Mouse (Mus musculus) intestine, embryonic 16.5 days (tissue): ENCODE measurements at regions not wholly inside any gene's neighbourhood (a gene's known extent, or its start where the extent isn't known, plus 50 kb on each side); places are given as distances from the start of the nearest gene placed in this dataset.

ENCODE experiments used
- ATAC-seq: fragments of 200-750 bp; cut with Nextera tagmentation; 2 replicates; pipeline ENCODE4 v1.8.0; 2017; ENCODE audit warnings: moderate TSS enrichment, moderate library complexity
- H3K27ac ChIP-seq: fragments of 300-500 bp; sonication (generic); 2 replicates; pipeline ENCODE4 v1.5.1; 2014; ENCODE audit warnings: mild to moderate bottlenecking, low read length
- H3K27me3 ChIP-seq: fragments of 300-500 bp; sonication (generic); replicated peaks from 2 replicates; pipeline ENCODE4 v1.6.1; 2014; ENCODE audit warnings: low read length, control low read depth, mixed read lengths; ENCODE audit not compliant: control insufficient read depth, insufficient read depth
- H3K36me3 ChIP-seq: fragments of 300-500 bp; sonication (generic); 2 replicates; pipeline ENCODE4 v1.6.1; 2014; ENCODE audit warnings: low read length, control low read depth; ENCODE audit not compliant: control insufficient read depth, insufficient read depth
- H3K4me1 ChIP-seq: fragments of 300-500 bp; sonication (generic); 2 replicates; pipeline ENCODE4 v1.6.1; 2014; ENCODE audit warnings: low read length, control low read depth, mixed read lengths; ENCODE audit not compliant: control insufficient read depth, insufficient read depth
- H3K4me2 ChIP-seq: fragments of 300-500 bp; sonication (generic); 2 replicates; pipeline ENCODE4 v1.6.1; 2014; ENCODE audit warnings: low read depth, low read length, control low read depth
- H3K4me3 ChIP-seq: fragments of 300-500 bp; sonication (generic); 2 replicates; pipeline ENCODE4 v1.5.1; 2014; ENCODE audit warnings: mild to moderate bottlenecking, low read length
- H3K9ac ChIP-seq: fragments of 300-500 bp; sonication (generic); 2 replicates; pipeline ENCODE4 v1.6.1; 2014; ENCODE audit warnings: low read depth, low read length
- H3K9me3 ChIP-seq: fragments of 300-500 bp; sonication (generic); 2 replicates; pipeline ENCODE4 v1.6.1; 2016; ENCODE audit warnings: low read length, control low read depth; ENCODE audit not compliant: control insufficient read depth
- WGBS: fragments of 180-500 bp; shearing (Covaris S2); extraction: QIAGEN DNeasy Blood & Tissue Kit; methylation state at CpG from one replicate; pipeline ENCODE4 v1.1.7; 2014; 5-methylcytosine and 5-hydroxymethylcytosine counted together

DNA sequence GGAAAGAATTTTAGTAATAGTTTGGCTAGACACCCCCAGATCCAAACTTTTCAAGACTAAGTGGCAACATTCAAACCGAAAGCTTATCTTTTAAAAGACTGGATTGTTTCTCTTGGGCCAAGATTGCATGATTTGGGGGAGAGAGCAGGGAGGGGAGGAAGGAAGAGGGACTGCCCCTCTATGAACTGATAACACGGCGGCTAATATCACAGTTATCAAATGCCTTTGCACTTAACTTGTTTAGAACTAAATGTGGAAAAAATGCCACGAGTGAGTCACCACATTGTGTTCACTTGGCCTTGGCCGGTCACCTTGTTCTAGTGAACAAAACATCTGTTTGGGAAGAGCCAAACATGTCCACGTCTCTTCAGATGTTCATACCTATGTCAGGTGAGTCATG lies 92.3 kb downstream of the Tes start:
- no peak overlapping the region for H3K9ac ChIP-seq
- no peaks in the 10 kb centered on the region for H3K4me1 ChIP-seq
- no peak overlapping the region for H3K4me2 ChIP-seq
- no peak overlapping the region for H3K4me3 ChIP-seq
- H3K27ac ChIP-seq = no peak overlapping the region
- ATAC-seq = no peak
- 77% methylated on average over 6 of the region's 6 CpGs for WGBS
- H3K9me3 ChIP-seq = no peaks in the 10 kb centered on the region
- no peaks in the 10 kb centered on the region for H3K27me3 ChIP-seq
- H3K36me3 ChIP-seq = no peaks in the 10 kb centered on the region

DNA sequence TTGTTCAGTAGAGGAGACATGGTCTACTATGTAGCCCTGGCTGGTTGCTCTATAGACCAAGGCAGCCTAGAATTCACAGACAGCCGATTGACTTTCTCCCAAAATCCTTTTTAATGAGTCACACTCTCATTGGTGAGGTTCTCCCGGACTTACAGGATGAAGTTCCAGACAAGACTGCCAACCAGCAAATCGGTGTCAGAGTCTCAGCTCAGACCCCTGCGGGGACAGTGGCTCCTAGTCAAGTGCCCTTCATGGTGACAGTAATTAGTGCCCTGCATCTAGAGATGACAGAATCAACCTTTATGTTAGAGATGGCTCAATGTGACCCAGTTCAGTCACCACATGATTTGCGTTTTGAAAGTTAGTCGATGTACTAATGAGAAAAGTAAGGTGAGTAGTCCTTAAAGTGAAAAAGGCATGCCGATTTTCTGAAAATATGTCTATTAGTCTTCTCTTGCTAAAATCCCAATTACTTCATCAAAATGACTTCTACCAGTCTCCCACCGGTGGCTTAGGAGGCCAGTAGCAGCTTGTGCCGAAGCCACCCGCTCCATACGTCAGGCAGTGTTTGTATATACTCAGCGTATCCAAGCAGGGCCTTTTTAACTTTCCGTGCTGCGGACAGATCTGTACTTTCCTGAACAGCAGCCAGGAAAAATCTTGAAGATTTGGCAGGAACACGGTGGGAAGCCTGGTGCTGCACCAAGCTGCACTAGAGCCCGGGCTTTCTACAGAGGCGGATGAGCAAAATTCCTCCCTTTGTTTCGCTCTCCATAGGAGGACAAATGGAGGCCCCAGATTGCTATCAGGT lies 105.2 kb downstream of the Tes start:
- Histone ChIP-seq H3K4me1 (peaks cover 9% of the 10 kb centered on the region), H3K36me3 (no peaks in the 10 kb centered on the region), H3K9ac (no peak overlapping the region), H3K27me3 (no peaks in the 10 kb centered on the region), H3K9me3 (no peaks in the 10 kb centered on the region), H3K4me2 (peak overlapping the region; percentile 28), H3K4me3 (no peak overlapping the region), H3K27ac (peak overlapping the region; percentile 76)
- 46% methylated on average over 18 of the region's 18 CpGs for WGBS
- ATAC-seq = peak; percentile 84

DNA sequence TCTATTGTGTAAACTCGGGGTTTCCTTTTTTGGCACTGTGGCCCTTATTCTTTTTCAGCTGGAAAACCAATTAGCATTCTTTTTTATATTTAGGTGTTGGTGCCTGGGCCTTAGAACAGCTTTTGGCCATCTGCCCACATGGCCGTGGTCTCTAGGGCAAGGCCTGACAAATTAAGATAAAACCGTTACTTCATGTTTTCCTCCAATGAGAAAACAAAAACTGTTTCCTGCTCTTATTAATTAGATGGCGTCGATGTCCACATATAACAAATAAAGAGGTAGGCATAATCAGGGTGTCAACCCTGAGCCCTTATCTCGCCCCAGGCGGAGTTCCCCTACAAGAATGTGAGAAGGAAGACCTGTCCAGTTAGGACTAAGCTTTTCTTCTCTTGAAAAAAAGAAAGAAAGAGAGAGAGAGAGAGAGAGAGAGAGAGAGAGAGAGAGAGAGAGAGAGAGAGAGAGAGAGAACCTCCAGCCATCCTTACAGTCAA lies 105.9 kb downstream of the Tes start:
- WGBS = 43% methylated on average over 7 of the region's 7 CpGs
- H3K9ac ChIP-seq = 0 out of 2 replicates have a peak overlapping the region, but pooled peaks have one; percentile 30
- peaks cover 9% of the 10 kb centered on the region for H3K4me1 ChIP-seq
- H3K27ac ChIP-seq = peak overlapping the region; percentile 76
- no peaks in the 10 kb centered on the region for H3K27me3 ChIP-seq
- ATAC-seq = peak; percentile 36
- H3K4me3 ChIP-seq = no peak overlapping the region
- H3K36me3 ChIP-seq = no peaks in the 10 kb centered on the region
- no peaks in the 10 kb centered on the region for H3K9me3 ChIP-seq
- peak overlapping the region; percentile 33 for H3K4me2 ChIP-seq

DNA sequence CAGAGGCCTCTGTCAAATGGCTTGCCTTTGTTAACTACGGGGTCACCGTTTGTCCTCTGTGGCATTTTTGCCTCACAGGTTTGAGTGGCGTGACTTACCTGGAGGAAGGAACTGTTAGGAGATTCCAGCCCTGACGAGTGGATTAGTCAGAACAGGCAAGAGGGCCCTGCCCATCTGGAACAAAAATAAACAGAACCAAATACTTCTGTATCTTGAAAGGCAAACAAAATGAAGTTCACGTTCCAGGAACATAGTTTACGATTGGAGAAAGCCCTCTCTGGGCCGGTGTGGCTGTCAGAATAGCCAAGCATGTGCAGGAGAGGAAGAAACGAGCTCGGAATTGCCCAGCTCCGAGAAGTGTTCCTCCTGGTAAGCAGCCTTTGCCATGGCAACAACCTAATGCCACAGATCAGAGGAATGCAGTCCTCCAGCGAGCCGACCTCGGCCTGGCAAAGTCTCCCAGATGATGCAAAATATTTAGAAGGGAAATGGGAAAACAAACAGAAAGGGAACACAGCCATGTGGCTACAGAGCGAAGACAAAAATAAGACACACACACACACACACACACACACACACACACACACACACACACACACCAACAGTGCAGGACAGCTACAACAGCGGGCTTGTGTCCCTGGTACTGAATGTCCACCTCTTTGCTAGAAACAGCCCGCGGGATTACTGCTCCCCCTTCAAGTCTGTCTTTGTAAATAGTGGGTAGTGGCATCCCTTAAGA lies 106.5 kb downstream of the Tes start:
- Histone ChIP-seq H3K27me3 (no peaks in the 10 kb centered on the region), H3K4me2 (peak overlapping the region; percentile 33), H3K36me3 (no peaks in the 10 kb centered on the region), H3K9ac (0 out of 2 replicates have a peak overlapping the region, but pooled peaks have one; percentile 30), H3K4me3 (no peak overlapping the region), H3K4me1 (peaks cover 9% of the 10 kb centered on the region), H3K27ac (peak overlapping the region; percentile 76), H3K9me3 (no peaks in the 10 kb centered on the region)
- 14% methylated on average over 17 of the region's 17 CpGs for WGBS
- ATAC-seq = peak; percentile 59

DNA sequence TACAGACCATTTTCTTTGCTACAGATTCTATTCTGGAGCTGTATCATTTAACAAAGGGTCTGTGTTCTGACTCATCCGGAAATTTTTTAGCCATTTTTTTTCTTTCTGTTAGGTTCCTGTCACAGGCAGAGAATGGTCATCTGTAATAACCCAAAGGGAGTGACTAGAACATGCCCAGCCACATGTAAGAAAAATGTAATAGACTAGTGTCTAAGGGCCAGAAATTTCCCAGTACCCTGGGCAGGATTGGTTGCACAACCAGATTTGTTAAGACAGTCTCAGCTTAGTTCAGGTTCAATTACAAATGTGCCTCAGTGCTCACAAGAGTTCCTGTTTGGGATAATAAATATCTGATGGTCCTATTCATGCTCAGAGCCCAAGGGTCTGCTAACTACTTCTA lies 107.1 kb downstream of the Tes start:
- no peaks in the 10 kb centered on the region for H3K36me3 ChIP-seq
- no peak overlapping the region for H3K9ac ChIP-seq
- H3K27me3 ChIP-seq = no peaks in the 10 kb centered on the region
- H3K4me2 ChIP-seq = no peak overlapping the region
- no peak for ATAC-seq
- H3K4me1 ChIP-seq = peaks cover 9% of the 10 kb centered on the region
- no peak overlapping the region for H3K27ac ChIP-seq
- H3K9me3 ChIP-seq = no peaks in the 10 kb centered on the region
- 33% methylated on average over 1 of the region's 1 CpGs for WGBS
- H3K4me3 ChIP-seq = no peak overlapping the region

DNA sequence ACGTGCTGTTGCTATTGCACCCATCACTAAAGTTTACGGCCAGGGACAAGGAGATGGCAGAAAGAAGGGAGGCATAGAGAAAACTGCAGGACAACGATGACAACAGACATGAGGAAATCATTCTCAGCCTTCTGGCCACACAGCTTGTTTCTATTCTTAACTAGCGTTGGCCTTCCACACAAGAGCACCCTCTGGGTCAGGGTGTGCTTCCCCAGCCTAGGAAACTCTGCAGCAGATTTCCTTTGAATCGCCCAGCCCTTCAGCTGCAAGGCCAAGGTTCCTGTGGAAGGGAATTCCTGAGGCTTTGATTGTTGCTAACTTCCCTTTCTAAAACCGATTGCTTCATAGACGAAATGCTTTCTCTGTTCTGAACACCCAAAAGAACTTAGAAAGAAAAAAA lies 103.8 kb upstream of the Cav2 start:
- H3K36me3 ChIP-seq = no peaks in the 10 kb centered on the region
- no peaks in the 10 kb centered on the region for H3K4me1 ChIP-seq
- ATAC-seq = no peak
- no peak overlapping the region for H3K9ac ChIP-seq
- no peak overlapping the region for H3K4me3 ChIP-seq
- no peaks in the 10 kb centered on the region for H3K9me3 ChIP-seq
- 69% methylated on average over 7 of the region's 7 CpGs for WGBS
- H3K27me3 ChIP-seq = no peaks in the 10 kb centered on the region
- no peak overlapping the region for H3K4me2 ChIP-seq
- H3K27ac ChIP-seq = no peak overlapping the region

DNA sequence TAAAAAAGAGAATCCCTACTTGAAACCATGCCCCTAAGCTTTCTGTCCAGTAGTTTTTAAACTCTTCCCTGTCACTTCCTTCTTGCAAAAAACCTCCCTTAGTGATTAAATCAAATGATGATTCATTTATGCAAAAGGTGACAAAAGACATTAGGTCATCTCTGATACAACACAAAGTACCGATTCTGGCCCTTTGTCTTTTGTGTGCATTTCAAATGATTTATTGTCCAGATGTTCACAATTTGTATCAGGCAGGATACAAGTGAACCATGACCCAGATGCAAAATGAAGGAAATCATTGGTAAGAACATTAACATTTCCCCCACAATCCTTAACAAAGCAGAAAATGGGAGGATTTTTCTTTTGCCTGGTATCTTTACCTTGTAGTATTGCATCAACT lies 101.5 kb upstream of the Cav2 start:
- Histone ChIP-seq H3K4me1 (no peaks in the 10 kb centered on the region), H3K9me3 (no peaks in the 10 kb centered on the region), H3K4me2 (no peak overlapping the region), H3K9ac (no peak overlapping the region), H3K27ac (no peak overlapping the region), H3K36me3 (no peaks in the 10 kb centered on the region), H3K27me3 (no peaks in the 10 kb centered on the region), H3K4me3 (no peak overlapping the region)
- 38% methylated on average over 1 of the region's 1 CpGs for WGBS
- ATAC-seq = no peak

DNA sequence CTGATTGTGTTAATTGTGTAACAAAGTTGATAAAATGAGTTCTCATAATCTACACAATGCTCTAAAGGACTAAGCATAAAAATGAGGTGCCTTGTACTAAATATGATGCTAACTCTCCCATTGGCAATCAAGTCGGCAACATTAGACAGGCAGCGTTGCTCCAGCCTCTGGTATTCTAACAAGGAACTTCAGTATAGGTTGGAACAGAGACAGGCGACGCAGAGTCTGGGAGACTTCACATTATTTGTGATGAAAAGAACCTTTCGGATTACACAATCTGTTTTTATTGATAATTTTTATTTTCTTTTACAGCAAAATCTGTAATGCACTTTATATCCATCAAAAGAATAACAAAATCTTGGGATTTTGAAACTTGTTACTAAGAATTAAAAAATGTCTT lies 94.4 kb upstream of the Cav2 start:
- H3K4me2 ChIP-seq = no peak overlapping the region
- ATAC-seq = no peak
- no peak overlapping the region for H3K27ac ChIP-seq
- no peak overlapping the region for H3K9ac ChIP-seq
- H3K27me3 ChIP-seq = no peaks in the 10 kb centered on the region
- no peaks in the 10 kb centered on the region for H3K9me3 ChIP-seq
- H3K36me3 ChIP-seq = no peaks in the 10 kb centered on the region
- no peak overlapping the region for H3K4me3 ChIP-seq
- no peaks in the 10 kb centered on the region for H3K4me1 ChIP-seq
- WGBS = 86% methylated on average over 5 of the region's 5 CpGs

DNA sequence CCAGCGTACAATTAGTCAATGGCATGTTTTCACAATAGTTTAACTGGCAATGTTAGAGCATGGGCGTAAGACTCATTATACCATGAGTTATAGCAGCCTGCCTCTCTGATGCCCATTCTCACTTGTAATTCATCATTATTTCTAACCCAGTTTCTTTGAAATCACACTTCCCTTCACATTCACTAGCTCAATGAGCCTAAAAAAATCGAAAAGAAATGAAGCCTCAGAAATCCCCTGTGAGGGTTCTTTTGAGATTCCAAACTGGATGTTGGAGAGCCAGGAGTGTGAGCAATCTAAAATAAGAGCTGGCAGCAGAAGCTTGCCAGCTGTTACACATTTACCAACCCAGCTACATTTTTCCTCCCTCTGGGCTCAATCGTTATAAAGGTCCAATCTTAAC lies 93.9 kb upstream of the Cav2 start:
- no peak for ATAC-seq
- Histone ChIP-seq H3K27ac (no peak overlapping the region), H3K9ac (no peak overlapping the region), H3K36me3 (no peaks in the 10 kb centered on the region), H3K4me2 (no peak overlapping the region), H3K4me3 (no peak overlapping the region), H3K9me3 (no peaks in the 10 kb centered on the region), H3K4me1 (no peaks in the 10 kb centered on the region), H3K27me3 (no peaks in the 10 kb centered on the region)
- 70% methylated on average over 4 of the region's 4 CpGs for WGBS
